Mouse (Mus musculus) induced T-regulatory cell, adult 2 months (primary cell): ENCODE data around the gene Eif4e.

ENCODE experiments used
- DNase-seq: peaks from one replicate; pipeline ENCODE4 v3.0.0-alpha.2; 2012; ENCODE audit warnings: low read depth

The Eif4e gene

DNA sequence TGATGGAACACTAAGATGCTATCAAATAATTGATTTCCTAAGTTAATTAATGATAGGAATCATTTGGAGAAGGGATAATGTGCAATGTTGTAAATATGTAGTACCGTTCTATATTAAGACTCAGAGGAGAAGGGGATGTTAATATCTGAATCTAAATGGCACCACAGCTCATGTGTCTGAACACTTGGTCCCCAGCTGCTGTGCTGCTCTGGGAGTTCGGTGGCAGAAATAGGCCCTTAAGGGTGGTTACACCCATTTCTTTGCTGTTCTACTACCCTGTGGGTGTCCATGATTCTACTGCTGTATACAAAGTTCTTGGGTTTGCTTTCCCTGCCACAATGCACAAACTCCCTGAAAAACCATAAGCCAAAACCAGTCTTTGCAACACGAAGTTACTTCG lies 61.2 kb downstream of the Eif4e start:
- DNase-seq: no peak

DNA sequence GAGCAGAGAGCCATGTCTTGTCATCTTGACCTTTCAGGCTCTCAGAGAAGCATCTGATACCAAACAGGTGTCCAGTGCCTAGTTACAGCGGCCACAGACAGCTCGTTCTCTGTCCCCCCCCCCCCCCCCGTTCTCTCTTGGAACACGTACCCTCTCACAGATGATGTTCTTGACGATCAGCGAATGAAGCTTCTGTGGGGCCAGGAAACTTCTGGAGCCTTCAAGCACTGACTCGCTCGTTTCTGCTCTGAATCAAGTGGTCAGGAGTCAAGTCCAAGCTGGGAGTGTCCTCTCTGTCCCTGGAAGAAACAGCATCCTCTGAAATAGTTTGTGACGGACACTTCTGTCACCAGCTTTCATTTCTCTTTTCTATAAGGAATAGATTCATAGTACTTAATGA lies 62.0 kb downstream of the Eif4e start:
- DNase-seq: no peak

GRCm38 (mm10) chr3:138591002-138591401 lies 65.0 kb downstream of the Eif4e start:
- DNase-seq: no peak

DNA sequence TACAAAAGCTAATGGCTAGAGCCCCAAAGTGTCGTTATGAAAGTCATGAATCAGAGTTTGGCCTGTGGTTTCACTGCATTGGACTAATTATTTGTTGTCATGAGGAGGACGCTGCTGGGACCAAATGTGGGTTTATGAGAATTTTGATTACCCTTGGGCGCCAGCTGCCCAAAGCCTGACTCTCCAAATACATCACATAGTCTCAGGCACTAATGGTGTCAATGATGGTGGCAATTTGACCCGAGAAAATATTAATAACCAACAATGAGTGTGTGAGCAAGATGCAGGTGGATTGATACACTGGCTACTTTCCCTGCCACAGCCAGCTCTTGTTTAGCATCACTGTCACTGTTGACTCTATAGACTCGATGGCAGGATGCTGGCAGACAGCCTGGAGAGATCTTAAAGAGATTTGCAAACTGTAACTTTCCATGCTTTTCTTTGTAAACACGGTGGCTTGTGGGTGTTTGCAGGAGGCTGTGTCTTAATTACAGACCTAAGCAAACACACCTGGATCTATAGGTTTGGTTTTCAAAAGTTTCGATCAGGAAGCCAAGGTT lies 65.9 kb downstream of the Eif4e start:
- DNase-seq: no peak

GRCm38 (mm10) chr3:138593131-138593530 lies 67.2 kb downstream of the Eif4e start:
- no peak for DNase-seq

DNA sequence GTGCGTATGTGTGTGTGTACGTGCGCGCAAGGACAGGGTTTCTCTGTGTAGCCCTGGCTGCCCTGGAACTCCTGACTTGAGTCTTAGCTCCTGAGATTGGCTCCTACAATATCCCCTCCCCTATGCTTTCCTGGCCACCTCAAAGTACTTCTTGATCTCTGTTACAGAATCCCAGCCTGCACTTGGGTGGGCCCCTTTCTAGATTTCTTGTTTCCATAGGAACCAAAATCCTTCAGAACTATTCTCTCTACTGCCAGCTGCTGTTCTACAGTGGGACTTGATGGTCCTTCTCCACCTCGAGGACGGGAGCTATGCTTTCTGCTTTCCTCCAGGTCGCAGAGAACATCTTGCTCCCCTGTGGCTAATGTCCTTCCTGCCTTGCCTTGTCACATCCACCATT lies 67.9 kb downstream of the Eif4e start:
- no peak for DNase-seq

DNA sequence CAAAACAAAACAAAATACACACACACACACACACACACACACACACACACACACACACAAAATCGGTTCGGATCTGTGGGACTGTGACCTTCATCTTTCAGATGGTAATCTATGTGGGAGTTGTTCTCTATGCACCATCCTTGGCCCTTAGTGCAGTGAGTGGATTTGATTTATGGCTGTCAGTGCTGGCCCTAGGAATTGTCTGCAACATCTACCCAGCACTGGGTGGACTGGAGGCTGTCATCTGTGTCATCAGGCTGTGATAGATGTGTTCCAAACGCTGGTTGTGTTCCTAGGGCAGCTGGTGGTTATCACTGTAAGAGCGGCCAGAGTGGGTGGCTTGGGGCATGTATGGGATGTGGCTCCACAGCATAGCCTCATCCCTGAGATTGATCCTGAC lies 75.1 kb downstream of the Eif4e start:
- DNase-seq: no peak

GRCm38 (mm10) chr3:138605132-138605531 lies 79.2 kb downstream of the Eif4e start:
- DNase-seq: no peak

- no peak for DNase-seq
Observed at GRCm38 (mm10) chr3:138608665-138609064, 82.7 kb downstream of the Eif4e start.
